Mouse (Mus musculus): ENCODE measurements around the gene Susd1.

The Susd1 gene

GRCm38 (mm10) chr4:59437990-59438854 is at the start of gene Susd1:
Susd1 (minus strand) TSS chr4:59438633.
- DNase-seq (ENCODE audit: low spot score in 2 of 2): peak; percentile 50 to 54

DNA sequence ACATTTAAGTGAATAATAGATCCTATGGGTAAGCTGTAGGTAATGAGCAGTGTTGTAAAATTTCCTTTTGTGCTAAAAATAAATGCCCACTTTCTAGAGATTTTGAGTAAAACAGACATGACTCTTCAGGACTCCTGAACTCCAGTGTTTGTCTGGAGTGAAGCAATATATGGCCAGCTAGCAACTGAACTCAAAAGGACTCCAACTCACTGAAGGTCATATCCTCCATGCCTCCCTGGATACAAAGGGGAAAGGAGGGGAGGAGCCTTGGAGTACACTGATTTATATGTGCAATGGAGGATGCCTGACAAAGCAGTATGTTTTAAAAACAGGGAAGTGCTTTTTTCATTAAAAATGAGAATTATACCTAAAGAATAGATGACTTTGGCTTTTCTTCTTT is 32.9 kb upstream of the Susd1 start:
- DNase-seq (ENCODE audit: low spot score in 2 of 2): no peak

DNA sequence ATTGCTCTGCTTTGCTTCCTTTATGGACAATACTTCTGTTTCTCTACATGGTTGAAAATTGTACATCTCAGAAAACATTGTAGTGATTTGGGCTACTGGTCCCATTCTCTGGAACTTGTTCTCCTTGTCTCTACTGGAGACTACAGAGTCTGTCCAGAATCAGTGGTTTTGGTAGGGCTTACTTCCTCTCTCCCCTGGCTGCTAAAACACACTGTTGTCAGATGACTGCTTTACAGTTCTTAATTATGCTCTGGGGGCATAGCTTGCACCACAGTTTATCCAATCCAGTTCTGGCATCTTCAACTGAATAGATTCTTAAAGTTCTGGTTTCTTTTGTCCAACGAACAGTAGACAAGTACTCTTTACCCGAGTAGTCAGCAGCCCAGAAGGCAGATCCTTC is 27.0 kb upstream of the Susd1 start:
- DNase-seq (ENCODE audit: low spot score in 2 of 2): no peak

DNA sequence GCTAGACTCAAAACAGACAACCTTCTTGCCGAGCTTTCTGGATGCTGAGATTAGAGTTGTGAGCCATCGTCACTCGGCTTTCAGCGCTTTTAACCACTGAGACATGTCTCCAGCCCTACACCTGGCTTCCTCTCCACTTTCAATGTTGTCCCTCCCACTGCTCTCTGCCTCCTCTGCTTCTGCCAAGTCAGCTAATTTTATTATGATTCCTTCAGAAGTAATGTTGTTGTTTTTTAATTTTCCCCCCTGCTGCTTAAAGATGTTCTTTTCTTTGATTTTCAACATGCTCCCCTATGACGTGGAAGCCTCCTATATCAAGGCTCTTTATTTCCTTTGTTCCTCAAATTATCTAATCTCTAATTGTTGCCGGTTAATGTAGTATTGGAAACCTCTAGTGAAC is 26.2 kb upstream of the Susd1 start:
- no peak for DNase-seq (ENCODE audit: low spot score in 2 of 2)

DNA sequence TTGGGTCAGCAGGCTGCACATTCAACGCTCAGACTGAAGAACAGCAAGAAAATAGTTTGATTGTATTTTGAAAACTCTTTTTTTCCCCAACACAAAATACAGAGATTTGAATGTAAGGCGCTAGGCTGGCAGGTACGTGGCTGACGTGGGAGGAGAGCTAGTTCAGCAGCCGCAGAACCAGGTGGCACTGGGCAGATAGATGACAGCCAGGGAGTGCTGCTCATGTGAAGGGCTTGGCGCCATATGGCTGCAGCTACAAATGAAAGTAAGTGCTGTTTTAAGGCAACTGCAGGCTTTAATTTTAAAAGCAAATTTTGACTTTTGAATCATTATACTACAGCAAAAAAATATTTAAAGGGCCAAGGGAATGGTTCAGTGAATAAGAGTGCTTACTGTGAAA is 24.1 kb upstream of the Susd1 start:
- peak; percentile 39 to 81 for DNase-seq (ENCODE audit: low spot score in 2 of 2)

- no peak for DNase-seq (ENCODE audit: low spot score in 2 of 2)
These were observed 22.8 kb upstream of the Susd1 start for GRCm38 (mm10) chr4:59461116-59461727.

- DNase-seq (ENCODE audit: low spot score in 2 of 2): no peak
These were observed 21.0 kb upstream of the Susd1 start for GRCm38 (mm10) chr4:59459216-59459955.

DNA sequence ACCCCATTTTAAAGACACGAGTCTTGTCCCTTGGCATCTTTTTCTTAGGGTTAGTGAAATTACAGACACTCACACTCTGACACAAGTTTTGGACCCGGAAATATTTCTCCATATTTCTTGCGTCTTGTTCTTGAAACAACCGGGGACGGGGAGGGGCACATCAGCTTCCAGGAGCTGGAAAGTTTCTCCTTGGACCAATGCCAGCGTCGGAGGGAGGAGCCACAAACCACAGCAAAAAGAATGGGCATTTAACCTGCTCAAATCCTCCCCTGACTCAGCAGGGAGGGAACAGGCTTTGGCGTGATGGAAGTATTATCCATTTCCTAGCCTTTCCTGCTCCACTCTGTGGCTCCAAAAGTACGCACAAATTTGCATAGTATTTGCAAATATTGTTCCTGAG is 19.5 kb upstream of the Susd1 start:
- no peak for DNase-seq (ENCODE audit: low spot score in 2 of 2)

DNA sequence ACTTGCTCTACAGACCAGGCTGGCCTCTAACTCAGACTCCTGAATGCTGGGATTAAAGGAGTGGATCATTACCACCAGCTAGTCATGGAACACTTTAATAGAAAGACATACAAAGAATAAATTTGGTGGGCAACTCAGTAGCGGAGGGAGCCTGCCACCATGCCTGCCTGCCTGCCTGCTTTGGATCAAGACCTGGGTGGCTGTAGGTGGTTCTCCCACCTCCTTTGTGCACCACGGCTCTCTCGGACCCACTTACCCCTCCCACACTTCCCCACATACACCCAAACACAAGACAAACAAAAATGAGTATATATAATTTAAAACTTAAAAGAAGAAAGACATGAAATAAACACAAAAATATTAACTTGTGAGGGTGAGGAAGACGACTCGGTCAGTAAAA is 18.7 kb upstream of the Susd1 start:
- no peak for DNase-seq (ENCODE audit: low spot score in 2 of 2)

DNA sequence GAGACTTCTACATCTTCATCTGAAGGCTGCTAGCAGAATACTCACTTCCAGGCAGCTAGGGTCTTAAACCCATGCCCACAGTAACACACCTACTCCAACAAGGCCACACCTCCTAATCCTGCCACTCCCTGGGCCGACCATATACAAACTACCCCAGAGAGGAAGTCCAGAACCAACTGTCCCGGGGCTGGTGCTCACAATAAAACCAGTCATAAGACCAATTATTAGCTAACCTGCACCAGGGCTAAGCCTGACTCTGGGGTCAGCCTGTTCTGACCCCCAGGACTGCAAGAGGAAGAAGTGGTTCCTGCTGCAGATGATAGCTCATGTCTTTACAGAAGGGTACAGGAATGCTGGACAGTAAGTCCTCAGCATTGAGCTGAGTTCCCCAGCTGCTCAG is 17.0 kb upstream of the Susd1 start:
- no peak for DNase-seq (ENCODE audit: low spot score in 2 of 2)

GRCm38 (mm10) chr4:59454046-59454445 is 15.6 kb upstream of the Susd1 start:
- no peak for DNase-seq (ENCODE audit: low spot score in 2 of 2)

DNA sequence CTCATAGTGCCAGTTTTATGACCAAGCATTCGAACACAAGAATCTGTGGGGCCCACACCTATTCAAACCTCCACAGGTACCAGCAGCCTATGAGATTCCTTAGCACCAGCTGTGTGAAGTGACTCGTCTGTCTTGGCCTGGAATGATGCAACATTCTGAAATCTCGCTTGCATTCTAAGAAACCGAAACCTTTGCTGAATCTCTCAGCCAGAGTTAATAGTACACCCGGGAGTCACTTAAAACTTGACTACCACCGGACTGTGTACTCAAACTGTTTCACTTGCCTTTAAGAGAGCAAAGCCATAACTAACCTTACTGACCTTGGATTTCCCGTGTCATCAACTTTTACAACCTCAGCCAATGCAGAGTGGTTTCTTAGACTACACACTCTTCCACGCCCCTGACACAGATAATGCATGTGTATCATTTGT is 14.1 kb upstream of the Susd1 start:
- no peak for DNase-seq (ENCODE audit: low spot score in 2 of 2)

- no peak for DNase-seq (ENCODE audit: low spot score in 2 of 2)
These were observed 12.5 kb upstream of the Susd1 start for GRCm38 (mm10) chr4:59450906-59451305.

- DNase-seq (ENCODE audit: low spot score in 2 of 2): no peak
These were observed 11.9 kb upstream of the Susd1 start for GRCm38 (mm10) chr4:59450234-59450854.

- DNase-seq (ENCODE audit: low spot score in 2 of 2): no peak
These were observed 8.9 kb upstream of the Susd1 start for GRCm38 (mm10) chr4:59447296-59447695.

DNA sequence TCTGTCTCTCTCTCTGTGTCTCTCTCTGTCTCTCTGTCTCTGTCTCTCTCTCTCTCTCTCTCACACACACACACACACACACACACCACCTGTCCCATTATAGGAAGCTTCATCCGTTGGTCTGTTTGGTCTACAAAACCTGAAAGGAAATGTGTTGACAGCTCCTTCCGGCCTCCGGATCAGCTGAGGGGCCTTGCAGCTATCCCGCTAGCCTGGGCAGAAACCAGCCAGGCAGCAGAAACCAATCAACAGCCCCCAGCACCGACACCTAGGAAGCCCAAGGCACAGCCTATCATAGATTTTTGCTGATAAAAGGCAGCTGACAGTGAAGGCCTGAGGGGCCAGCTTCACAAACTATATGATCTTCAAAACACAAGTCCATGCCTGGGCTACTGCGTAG is 7.1 kb upstream of the Susd1 start:
- DNase-seq (ENCODE audit: low spot score in 2 of 2): no peak

DNA sequence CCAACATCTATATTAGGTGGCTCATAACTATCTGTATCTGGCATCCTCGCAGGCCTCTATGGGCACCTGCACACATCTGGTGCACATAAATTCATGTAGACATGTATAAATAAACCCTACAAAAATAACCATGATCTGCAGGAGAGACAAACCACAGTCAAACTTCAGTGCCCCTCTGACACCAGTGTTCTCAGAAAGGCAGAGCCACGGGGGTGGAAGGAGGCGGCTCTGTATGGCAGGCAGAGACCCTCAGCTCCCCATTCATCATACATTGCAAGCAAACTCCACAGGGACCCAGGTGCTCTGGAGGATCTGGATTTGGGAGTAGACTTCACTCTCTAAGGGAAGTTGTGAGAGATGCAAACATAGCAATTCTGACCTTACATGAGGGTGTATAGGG is 6.6 kb upstream of the Susd1 start:
- DNase-seq (ENCODE audit: low spot score in 2 of 2): no peak

DNA sequence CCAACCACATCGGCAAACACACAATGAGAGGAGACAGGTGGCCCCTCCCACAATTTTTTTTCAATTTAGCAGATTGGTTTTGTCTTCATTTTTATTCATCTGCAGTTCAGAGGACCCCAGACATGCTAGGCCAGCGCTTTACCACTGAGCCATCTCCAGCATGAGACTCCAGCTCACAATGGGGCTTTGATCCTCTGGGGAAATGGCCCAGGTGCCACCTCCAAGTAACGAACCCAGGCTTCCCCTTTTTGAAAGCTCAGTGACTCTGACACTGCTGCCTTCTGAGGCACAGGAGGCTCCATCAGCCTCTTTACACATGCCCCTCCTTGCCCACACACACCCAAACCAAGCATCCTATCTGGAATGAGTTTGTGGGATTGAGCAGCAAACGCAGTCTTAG is 5.7 kb upstream of the Susd1 start:
- DNase-seq (ENCODE audit: low spot score in 2 of 2): no peak

GRCm38 (mm10) chr4:59441265-59441664 is 2.8 kb upstream of the Susd1 start:
- DNase-seq (ENCODE audit: low spot score in 2 of 2): no peak

- DNase-seq (ENCODE audit: low spot score in 2 of 2): no peak
These were observed 1.5 kb upstream of the Susd1 start for GRCm38 (mm10) chr4:59439960-59440359.

DNA sequence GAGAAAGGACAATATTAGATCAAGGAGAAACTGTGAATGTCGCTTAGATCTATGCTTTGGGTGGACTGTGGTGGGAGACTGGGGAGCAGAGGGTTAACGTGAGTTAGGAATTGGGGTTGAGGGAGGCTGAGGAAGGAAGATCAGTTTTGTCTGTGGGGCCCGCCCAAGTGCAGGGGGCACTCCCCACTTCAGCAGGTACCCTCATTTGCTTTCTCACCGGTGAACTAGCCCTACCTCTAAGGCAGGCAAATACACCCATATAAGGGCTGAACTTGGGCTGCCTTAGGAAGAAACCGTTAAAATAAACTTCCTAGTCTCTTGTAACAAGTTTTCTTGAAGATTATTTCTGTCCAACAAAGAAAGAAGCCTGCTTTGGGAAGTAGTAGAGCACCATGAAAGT is 608 bp upstream of the Susd1 start:
- DNase-seq (ENCODE audit: low spot score in 2 of 2): no peak

DNA sequence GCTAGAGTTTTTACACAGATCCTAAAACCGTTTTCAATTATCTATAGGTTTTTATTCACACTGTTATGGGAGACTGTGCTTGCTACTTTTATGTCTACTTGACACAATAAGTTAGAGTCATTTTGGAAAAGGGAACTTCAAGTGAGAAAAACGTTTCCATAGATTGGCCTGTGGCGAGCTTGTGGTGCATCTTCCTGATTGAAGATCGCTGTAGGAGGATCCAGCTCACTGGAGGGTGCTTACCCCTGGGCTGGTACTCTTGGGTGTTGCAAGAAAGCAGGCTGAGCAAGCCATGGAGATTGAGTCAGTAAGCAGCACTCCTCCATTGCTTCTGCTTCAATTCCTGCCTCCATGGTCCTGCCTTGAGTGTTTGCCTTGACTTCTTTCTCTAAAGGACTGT is 2.5 kb downstream of the Susd1 start:
- DNase-seq (ENCODE audit: low spot score in 2 of 2): no peak
